Mouse (Mus musculus) liver, embryonic 12.5 days (tissue): ENCODE measurements around the gene Nr1h3. TPM values are rescaled to one million over a fixed set of nuclear protein-coding genes. Genes with fewer than 3 reads are reported as not detected.

Experiments
- polyA plus RNA-seq: library from polyadenylated mRNA; unstranded; fragments of >200 nt; fragmentation: Nextera tagmentation; extraction: Ambion mirVana; gene quantifications from 2 replicates; pipeline ENCODE4 v1.2.1, GENCODE M21; 2016

Nr1h3 gene
- polyA plus RNA-seq, 1 experiment from 2014 or later, result 13.5 TPM

Other genes with a start within 250 kb of the Nr1h3 start
- gene Rapsn, start 167.2 kb downstream of the Nr1h3 start, polyA plus RNA-seq, result 0.57 and 0.94 TPM in 2 replicates
- 220 and 223 TPM in 2 replicates for gene Psmc3, start 148.8 kb downstream of the Nr1h3 start, polyA plus RNA-seq
- gene Slc39a13, start 132.4 kb downstream of the Nr1h3 start, polyA plus RNA-seq, result 15.1 and 15.3 TPM in 2 replicates
- 16.8 and 18.5 TPM in 2 replicates for gene Spi1, start 120.4 kb downstream of the Nr1h3 start, polyA plus RNA-seq
- 0.23 and 0.39 TPM in 2 replicates for gene Mybpc3, start 84.7 kb downstream of the Nr1h3 start, polyA plus RNA-seq
- 12.1 and 13.4 TPM in 2 replicates for gene Madd, start 19.0 kb downstream of the Nr1h3 start, polyA plus RNA-seq
- gene Acp2, start 51 bp upstream of the Nr1h3 start, polyA plus RNA-seq, result 9.6 and 10.3 TPM in 2 replicates
- 8.3 and 8.4 TPM in 2 replicates for gene Ddb2, start 34.1 kb upstream of the Nr1h3 start, polyA plus RNA-seq
- 12.3 and 12.4 TPM in 2 replicates for gene Pacsin3, start 53.1 kb upstream of the Nr1h3 start, polyA plus RNA-seq
- gene Arfgap2, start 62.1 kb upstream of the Nr1h3 start, polyA plus RNA-seq, result 80.0 and 82.2 TPM in 2 replicates
- 9.1 and 10.4 TPM in 2 replicates for gene 1110051M20Rik, start 241.9 kb upstream of the Nr1h3 start, polyA plus RNA-seq